Mouse (Mus musculus) lung, postnatal 0 days (tissue): ENCODE measurements around the gene Brs3.

Source experiments
- CTCF ChIP-seq: IDR thresholded peaks from 2 replicates; pipeline ENCODE4 v1.5.1; 2016; ENCODE audit warnings: antibody characterized with exemption, mild to moderate bottlenecking
- EP300 ChIP-seq: IDR thresholded peaks from 2 replicates; pipeline ENCODE4 v1.6.1; 2016; ENCODE audit warnings: antibody characterized with exemption, mild to moderate bottlenecking, control low read depth

DNA sequence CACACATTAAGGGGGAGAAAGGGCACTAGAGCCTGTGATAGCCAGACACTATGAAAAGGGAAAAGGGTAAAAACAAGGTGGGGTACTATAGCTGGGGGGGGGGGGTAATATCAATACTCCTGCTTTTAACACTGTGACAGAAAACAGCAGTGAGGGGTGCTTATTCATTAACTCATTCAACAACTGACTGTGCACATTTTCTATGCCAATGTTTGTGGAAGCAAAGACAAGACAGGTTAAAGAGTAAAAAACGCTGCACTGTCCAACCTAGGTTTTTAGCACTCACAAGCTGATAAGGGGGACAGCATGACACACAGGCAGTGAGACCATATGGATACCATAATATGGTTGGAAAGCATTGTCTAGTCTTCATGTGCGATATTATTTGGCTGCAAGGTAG, 30.0 kb upstream of the Brs3 start:
- TF ChIP-seq CTCF (no peak), EP300 (no peak)
